Mouse (Mus musculus) embryonic fibroblast, embryonic 13.5 days (primary cell): Measurements from ENCODE around the gene Retsat.
A peak's percentile ranks its signal among the peaks of the same experiment; 100 is the strongest.

Experiments used
- CTCF ChIP-seq: IDR thresholded peaks from 2 replicates; pipeline ENCODE4 v1.5.1; 2011; ENCODE audit warnings: mild to moderate bottlenecking, control low read depth, low read length, moderate library complexity, borderline replicate concordance; ENCODE audit not compliant: insufficient read depth
- POLR2A ChIP-seq: IDR thresholded peaks from 2 replicates; pipeline ENCODE4 v1.6.1; 2011; ENCODE audit warnings: low read depth, mild to moderate bottlenecking, control low read depth, low read length, moderate library complexity

GRCm38 (mm10) chr6:72601732-72602131 is 3.5 kb downstream of the Retsat start:
- TF ChIP-seq POLR2A (no peak), CTCF (peak; percentile 80; the same call in 1 of the 2 replicates)
